Mouse (Mus musculus) embryonic facial prominence, embryonic 11.5 days (tissue): ENCODE data around the gene Gstp1. TPM values are rescaled to one million over a fixed set of nuclear protein-coding genes. Genes with fewer than 3 reads are reported as not detected.

Experiments
- ATAC-seq: fragments of 200-750 bp; cut with Nextera tagmentation; replicated peaks from 2 replicates; pipeline ENCODE4 v1.8.0; 2017; ENCODE audit warnings: low read depth; ENCODE audit not compliant: insufficient number of reproducible peaks, low FRiP score, low TSS enrichment
- DNase-seq: peaks from one replicate; pipeline ENCODE4 v3.0.0-alpha.2; 2015; ENCODE audit warnings: low spot score
- H3K27ac ChIP-seq: fragments of 300-500 bp; sonication (generic); replicated peaks from 2 replicates; pipeline ENCODE4 v1.5.1; 2014; ENCODE audit warnings: mild to moderate bottlenecking, low read depth, low read length, control low read depth
- H3K27me3 ChIP-seq: fragments of 300-500 bp; sonication (generic); 2 replicates; pipeline ENCODE4 v1.6.1; 2014; ENCODE audit warnings: mild to moderate bottlenecking, low read length, moderate library complexity, mixed read lengths; ENCODE audit not compliant: control insufficient read depth, insufficient read depth
- H3K36me3 ChIP-seq: fragments of 300-500 bp; sonication (generic); replicated peaks from 2 replicates; pipeline ENCODE4 v1.6.1; 2014; ENCODE audit warnings: low read depth, mild to moderate bottlenecking, low read length, moderate library complexity, mixed read lengths; ENCODE audit not compliant: control insufficient read depth, insufficient read depth
- H3K4me1 ChIP-seq: fragments of 300-500 bp; sonication (generic); 2 replicates; pipeline ENCODE4 v1.6.1; 2014; ENCODE audit warnings: low read length, mixed read lengths; ENCODE audit not compliant: control insufficient read depth, insufficient read depth
- H3K4me2 ChIP-seq: fragments of 300-500 bp; sonication (generic); 2 replicates; pipeline ENCODE4 v1.6.1; 2014; ENCODE audit warnings: low read depth, mild to moderate bottlenecking, control low read depth, low read length, moderate library complexity
- H3K4me3 ChIP-seq: fragments of 300-500 bp; sonication (generic); 2 replicates; pipeline ENCODE4 v1.5.1; 2014; ENCODE audit warnings: low read depth, low read length, control low read depth
- H3K9ac ChIP-seq: fragments of 300-500 bp; sonication (generic); replicated peaks from 2 replicates; pipeline ENCODE4 v1.6.1; 2014; ENCODE audit warnings: mild to moderate bottlenecking, control low read depth, low read length
- H3K9me3 ChIP-seq: fragments of 300-500 bp; sonication (generic); replicated peaks from 2 replicates; pipeline ENCODE4 v1.6.1; 2016; ENCODE audit warnings: mild to moderate bottlenecking, low read length, inconsistent platforms, mixed read lengths; ENCODE audit not compliant: control insufficient read depth
- WGBS: fragments of 180-500 bp; shearing (Covaris S2); extraction: QIAGEN DNeasy Blood & Tissue Kit; methylation state at CpG from one replicate; pipeline ENCODE4 v1.1.7; 2014; 5-methylcytosine and 5-hydroxymethylcytosine counted together
- polyA plus RNA-seq: library from polyadenylated mRNA; unstranded; fragments of >200 nt; fragmentation: Nextera tagmentation; extraction: Ambion mirVana; gene quantifications from 2 replicates; pipeline ENCODE4 v1.2.1, GENCODE M21; 2014

Gene Gstp1
- polyA plus RNA-seq, 1 experiment from 2014 or later, result 405 TPM

GRCm38 (mm10) chr19:4005971-4006370, 31.8 kb downstream of the Gstp1 start:
- Histone ChIP-seq H3K27ac (no peak overlapping the region), H3K9ac (no peak overlapping the region), H3K4me3 (no peak overlapping the region), H3K27me3 (no peaks in the 10 kb centered on the region), H3K4me2 (no peak overlapping the region), H3K4me1 (peaks cover 3% of the 10 kb centered on the region; the same call in 1 of the 2 replicates), H3K9me3 (no peaks in the 10 kb centered on the region), H3K36me3 (peaks cover 10% of the 10 kb centered on the region)
- ATAC-seq (no peak), DNase-seq (no peak)
- WGBS, result 90% methylated on average over 8 of the region's 8 CpGs

- Histone ChIP-seq H3K9ac (no peak overlapping the region), H3K4me1 (peaks cover 4% of the 10 kb centered on the region; the same call in 1 of the 2 replicates), H3K36me3 (peaks cover 10% of the 10 kb centered on the region), H3K4me3 (no peak overlapping the region), H3K27ac (no peak overlapping the region), H3K9me3 (no peaks in the 10 kb centered on the region), H3K27me3 (no peaks in the 10 kb centered on the region), H3K4me2 (no peak overlapping the region)
- 82% methylated on average over 9 of the region's 9 CpGs for WGBS
- ATAC-seq, result no peak
- no peak for DNase-seq
Measured at GRCm38 (mm10) chr19:4005091-4005490, 32.7 kb downstream of the Gstp1 start.

DNA sequence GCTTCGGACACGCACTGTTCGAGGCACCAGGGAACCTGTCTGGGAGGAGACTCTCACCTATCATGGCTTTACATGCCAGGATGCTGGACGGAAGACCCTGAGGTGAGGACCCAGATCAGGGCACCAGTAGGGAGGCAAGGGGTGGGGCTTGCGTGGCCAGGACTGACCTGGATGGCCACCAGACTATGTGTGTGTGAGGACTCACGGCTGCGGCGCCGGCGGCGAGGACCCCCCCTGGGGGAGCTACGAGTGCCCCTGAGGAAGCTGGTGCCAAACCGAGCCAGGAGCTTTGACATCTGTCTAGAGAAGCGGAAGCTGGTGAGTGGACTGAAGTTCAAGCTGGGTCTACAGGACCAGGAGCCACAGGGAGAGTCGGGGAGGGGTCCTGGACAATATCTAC, 33.5 kb downstream of the Gstp1 start:
- Histone ChIP-seq H3K27ac (no peak overlapping the region), H3K36me3 (peaks cover 6% of the 10 kb centered on the region), H3K4me2 (no peak overlapping the region), H3K27me3 (no peaks in the 10 kb centered on the region), H3K4me1 (peaks cover 4% of the 10 kb centered on the region; the same call in 1 of the 2 replicates), H3K9me3 (no peaks in the 10 kb centered on the region), H3K4me3 (no peak overlapping the region), H3K9ac (no peak overlapping the region)
- 88% methylated on average over 15 of the region's 15 CpGs for WGBS
- DNase-seq (no peak), ATAC-seq (no peak)

GRCm38 (mm10) chr19:4003641-4004040, 34.1 kb downstream of the Gstp1 start:
- no peak overlapping the region for H3K4me2 ChIP-seq
- WGBS, result 79% methylated on average over 11 of the region's 12 CpGs

DNA sequence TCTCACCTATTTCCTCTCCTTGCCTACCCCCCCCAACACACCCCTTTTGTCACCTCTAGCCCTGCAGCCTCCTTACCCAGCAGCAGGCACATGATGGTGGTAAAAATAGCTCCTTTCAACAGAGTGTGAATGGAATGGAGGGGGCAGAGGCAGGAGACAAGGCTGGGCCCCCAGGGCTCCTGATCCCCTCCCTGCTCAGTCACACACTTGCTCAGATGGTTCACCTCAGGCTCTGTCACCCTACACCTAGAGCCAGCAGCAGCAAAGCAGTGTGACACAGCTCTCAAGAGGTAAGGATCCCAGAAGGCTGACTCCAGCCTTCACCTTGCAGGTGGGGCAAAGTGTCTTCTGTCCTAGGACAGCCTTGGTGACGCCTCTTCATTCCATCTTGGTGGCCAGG, 34.7 kb downstream of the Gstp1 start, which contains the start of gene Doc2g:
Gene Doc2g (plus strand): TSS at position 202 of the 400 bp plus-strand sequence.
- Histone ChIP-seq H3K4me3 (no peak within 1 kb of the TSS), H3K9ac (no peak within 1 kb of the TSS), H3K4me1 (peaks cover 4% of the 10 kb centered on the region; the same call in 1 of the 2 replicates), H3K4me2 (no peak within 1 kb of the TSS), H3K27ac (no peak within 1 kb of the TSS), H3K9me3 (no peaks in the 10 kb centered on the region), H3K27me3 (no peaks in the 10 kb centered on the region), H3K36me3 (peaks cover 6% of the 10 kb centered on the region)
- WGBS, result 94% methylated on average over 1 of the region's 1 CpGs
- no peak for ATAC-seq
- no peak for DNase-seq

More at GRCm38 (mm10) chr19:4003641-4004040, 34.1 kb downstream of the Gstp1 start:
- ATAC-seq (no peak), DNase-seq (no peak)
- Histone ChIP-seq H3K4me1 (peaks cover 4% of the 10 kb centered on the region; the same call in 1 of the 2 replicates), H3K9me3 (no peaks in the 10 kb centered on the region), H3K36me3 (peaks cover 6% of the 10 kb centered on the region), H3K9ac (no peak overlapping the region), H3K4me3 (no peak overlapping the region), H3K27me3 (no peaks in the 10 kb centered on the region), H3K27ac (no peak overlapping the region)

- Histone ChIP-seq H3K36me3 (peaks cover 6% of the 10 kb centered on the region; the same call in 1 of the 2 replicates), H3K27me3 (no peaks in the 10 kb centered on the region), H3K4me3 (no peak overlapping the region), H3K27ac (no peak overlapping the region), H3K9me3 (no peaks in the 10 kb centered on the region), H3K4me2 (no peak overlapping the region), H3K4me1 (peaks cover 4% of the 10 kb centered on the region; the same call in 1 of the 2 replicates), H3K9ac (no peak overlapping the region; the same call in 1 of the 2 replicates)
- DNase-seq (no peak), ATAC-seq (no peak)
- WGBS, result 87% methylated on average over 5 of the region's 5 CpGs
Measured at GRCm38 (mm10) chr19:4001752-4002151, 36.0 kb downstream of the Gstp1 start.

DNA sequence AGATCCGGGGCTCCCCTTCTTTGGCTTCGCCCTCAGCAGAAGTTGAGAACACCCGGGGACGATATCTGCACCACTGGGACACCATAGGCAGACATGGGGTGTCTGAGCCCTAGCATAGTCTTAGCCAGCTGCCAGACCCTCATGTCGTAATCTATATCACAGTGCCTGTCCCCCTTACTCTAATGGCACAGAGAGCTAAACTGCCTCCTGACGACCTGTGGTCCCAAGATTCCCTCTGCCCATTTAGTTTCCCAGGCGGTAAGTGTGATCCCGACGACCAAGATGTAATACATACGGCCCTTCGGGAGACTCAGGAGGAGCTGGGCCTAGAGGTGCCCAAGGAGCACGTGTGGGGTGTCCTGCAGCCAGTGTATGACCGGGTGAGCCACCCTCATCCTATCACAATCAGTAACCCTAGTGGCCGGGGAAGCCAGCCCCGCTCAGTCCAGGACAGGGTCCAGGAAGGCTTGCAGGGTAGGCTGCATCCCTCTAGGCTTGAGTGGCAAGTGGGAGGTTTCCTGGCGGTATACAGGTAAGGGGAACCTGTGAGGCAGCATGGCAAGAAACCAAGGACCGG, 36.7 kb downstream of the Gstp1 start:
- H3K9me3 ChIP-seq, result no peaks in the 10 kb centered on the region
- H3K27me3 ChIP-seq, result no peaks in the 10 kb centered on the region
- H3K9ac ChIP-seq, result peak overlapping the region; percentile 93
- WGBS, result 19% methylated on average over 17 of the region's 17 CpGs
- peaks cover 4% of the 10 kb centered on the region; the same call in 1 of the 2 replicates for H3K4me1 ChIP-seq
- DNase-seq (peak; percentile 37), ATAC-seq (peak; percentile 24)
- peak overlapping the region; percentile 78 for H3K4me3 ChIP-seq
- H3K4me2 ChIP-seq, result peak overlapping the region; percentile 92
- H3K36me3 ChIP-seq, result peaks cover 3% of the 10 kb centered on the region; the same call in 1 of the 2 replicates
- peak overlapping the region; percentile 95 for H3K27ac ChIP-seq

GRCm38 (mm10) chr19:4000119-4000900, 37.5 kb downstream of the Gstp1 start, which contains the start of the genes Nudt8 and Gm49405:
Nudt8 (plus strand) TSS chr19:4000580.
Gm49405 (plus strand) TSS chr19:4000626.
- Histone ChIP-seq H3K4me2 (peak within 1 kb of the TSS; percentile 92), H3K9me3 (no peaks in the 10 kb centered on the region), H3K36me3 (no peaks in the 10 kb centered on the region), H3K27ac (peak within 1 kb of the TSS; percentile 95), H3K27me3 (no peaks in the 10 kb centered on the region), H3K9ac (peak within 1 kb of the TSS; percentile 93), H3K4me3 (peak within 1 kb of the TSS; percentile 78), H3K4me1 (peaks cover 4% of the 10 kb centered on the region; the same call in 1 of the 2 replicates)
- ATAC-seq (peak; percentile 88), DNase-seq (peak; percentile 97)
- WGBS, result under 1% methylated on average over 64 of the region's 64 CpGs
